Mouse (Mus musculus): Measurements from ENCODE around the gene S1pr1. TPM values are rescaled to one million over a fixed set of nuclear protein-coding genes. Genes with fewer than 3 reads are reported as not detected.

Gene S1pr1
- total RNA-seq, 4 experiments from 2014 or later: 10.6 to 15.0 (median 13.7) TPM

DNA sequence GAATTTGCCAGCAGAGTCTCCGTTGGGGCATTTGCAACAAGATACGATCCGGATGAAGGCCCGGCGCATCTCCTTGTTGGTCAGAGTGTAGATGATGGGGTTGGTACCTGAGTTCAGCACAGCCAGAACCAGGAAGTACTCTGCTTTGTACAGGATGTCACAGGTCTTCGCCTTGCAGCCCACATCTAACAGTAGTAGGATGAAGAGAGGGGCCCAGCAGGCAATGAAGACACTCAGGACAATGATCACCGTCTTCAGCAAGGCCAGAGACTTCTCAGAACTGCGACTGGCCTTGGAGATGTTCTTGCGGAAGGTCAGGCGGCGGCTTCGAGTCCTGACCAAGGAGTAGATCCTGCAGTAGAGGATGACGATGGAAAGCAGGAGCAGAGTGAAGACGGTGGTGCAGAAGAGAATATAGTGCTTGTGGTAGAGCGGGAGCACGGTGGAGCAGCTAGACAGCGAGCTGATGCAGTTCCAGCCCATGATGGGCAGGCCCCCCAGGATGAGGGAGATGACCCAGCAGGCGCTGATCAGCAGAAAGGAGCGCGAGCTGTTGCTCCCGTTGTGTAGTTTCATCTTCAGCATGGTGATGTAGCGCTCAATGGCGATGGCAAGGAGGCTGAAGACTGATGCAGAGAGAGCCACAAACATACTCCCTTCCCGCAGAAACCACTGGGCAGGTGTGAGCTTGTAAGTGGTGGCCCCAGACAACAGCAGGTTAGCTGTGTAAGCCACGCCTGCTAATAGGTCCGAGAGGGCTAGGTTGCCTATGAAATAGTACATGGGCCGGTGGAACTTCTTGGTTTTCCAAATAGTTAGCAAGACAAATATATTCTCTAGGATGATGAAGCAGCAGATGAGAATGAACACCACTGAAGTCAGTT, 2.7 kb downstream of the S1pr1 start:
- DNase-seq (ENCODE audit: low spot score in 2 of 2): no peak

GRCm38 (mm10) chr3:115711393-115711792, 3.5 kb downstream of the S1pr1 start:
- no peak for DNase-seq (ENCODE audit: low spot score in 2 of 2)

DNA sequence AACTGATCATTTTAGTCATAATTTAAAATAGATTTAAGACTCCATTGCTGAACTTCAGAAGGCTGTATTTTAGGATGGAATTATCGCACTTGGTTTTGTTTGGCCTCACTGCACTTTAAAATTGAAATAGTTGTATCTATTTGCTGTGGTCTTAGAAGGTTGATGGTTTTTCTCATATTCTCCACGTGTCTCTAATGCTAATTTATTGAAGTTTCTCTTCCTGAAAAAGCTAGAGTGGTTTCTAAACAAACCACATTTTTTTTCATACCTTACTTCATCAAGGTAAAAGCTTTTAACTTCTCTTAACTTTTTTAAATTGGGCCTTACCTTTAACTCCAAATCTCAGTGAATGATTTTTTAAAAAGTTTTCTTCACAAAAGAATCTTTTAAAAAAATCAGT, 4.8 kb downstream of the S1pr1 start:
- no peak for DNase-seq (ENCODE audit: low spot score in 2 of 2)

DNA sequence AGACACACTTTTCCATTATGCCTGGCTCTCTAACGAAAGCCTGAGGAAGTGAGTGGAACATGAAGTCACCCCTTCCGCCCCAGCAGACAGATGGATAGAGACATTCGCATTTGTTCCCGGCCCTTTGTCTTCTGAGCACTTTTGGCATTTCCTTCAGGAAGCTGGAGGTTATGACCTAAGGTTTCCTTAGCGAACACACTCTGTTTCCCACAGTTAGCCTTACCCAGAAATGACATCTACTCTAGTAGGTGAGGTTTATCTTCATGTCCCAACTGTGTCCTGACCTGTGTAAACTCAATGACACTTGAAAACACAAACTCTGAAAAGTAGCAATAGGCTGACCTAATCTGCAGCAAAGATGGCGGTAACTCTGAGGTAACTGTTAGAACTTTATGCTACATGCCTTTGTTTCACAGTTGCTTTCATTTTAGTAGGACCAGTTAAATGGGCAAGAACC, 5.7 kb downstream of the S1pr1 start:
- no peak for DNase-seq (ENCODE audit: low spot score in 2 of 2)

DNA sequence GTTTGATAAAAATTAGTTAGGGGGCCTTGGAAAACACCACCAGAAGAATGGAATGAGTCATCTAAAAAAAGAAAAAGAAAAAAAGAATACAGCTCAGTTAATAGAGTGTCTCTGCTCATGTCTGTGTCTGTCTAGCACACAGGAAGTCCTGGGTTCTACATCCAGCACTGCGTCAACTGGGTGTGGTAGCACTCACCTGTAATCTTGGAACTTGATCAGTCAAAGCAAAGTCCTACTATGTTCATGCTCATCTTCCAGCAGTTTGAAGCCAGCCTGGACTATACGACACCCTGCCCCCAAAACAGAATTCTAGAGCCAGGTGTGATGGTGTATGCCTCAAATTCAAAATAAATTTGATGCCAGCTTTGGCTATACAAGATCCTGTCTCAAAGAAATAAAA, 8.1 kb downstream of the S1pr1 start:
- DNase-seq (ENCODE audit: low spot score in 2 of 2): no peak

DNA sequence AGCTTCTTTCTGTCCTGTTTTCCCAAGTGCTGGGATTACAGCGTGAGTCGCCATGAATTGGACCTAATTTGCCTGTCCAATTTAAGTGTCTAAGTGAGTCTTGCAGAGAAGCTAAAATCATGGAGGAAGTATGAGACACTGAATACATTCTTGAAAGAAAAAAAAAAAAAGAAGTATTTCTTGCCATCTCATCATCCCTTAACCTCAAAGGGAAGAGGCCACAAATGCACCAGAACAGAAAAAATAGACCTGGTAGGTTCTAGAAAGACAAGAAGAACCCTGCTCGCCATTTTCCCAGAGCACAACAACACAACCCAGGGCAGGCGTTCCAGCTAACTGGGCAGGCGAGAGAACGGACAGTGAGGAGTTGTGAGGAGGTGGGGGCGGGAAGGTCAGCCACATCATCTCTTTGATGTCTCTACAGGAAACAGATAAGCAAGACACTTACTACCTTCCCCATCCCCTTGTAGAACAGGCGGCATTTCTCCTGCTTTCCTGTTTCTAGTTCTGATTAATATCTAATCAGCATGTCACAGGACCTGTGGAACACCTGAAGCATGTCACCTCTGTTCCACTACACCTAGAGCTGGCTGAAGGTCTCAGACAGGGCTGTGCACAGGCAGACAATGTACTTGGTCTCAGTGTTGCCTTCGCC, 10.5 kb downstream of the S1pr1 start:
- no peak for DNase-seq (ENCODE audit: low spot score in 2 of 2)

DNA sequence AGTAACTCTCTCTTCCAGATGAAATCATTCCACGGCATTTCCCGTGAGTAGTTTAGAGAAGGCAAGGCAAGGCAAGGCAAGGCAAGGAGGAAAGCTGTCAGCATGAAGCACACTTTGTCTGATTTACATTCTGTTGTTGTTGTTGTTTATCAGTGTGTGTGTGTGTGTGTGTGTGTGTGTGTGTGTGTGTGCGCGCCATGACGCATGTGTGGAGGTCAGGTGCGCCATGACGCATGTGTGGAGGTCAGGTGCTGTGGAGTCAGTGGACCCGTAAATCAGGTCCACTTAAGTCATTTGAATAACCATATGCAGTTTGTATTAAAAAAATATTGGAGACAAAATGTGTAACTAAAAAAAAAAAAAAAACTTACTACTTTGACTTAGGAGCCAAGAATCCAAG, 11.2 kb downstream of the S1pr1 start:
- DNase-seq (ENCODE audit: low spot score in 2 of 2): no peak

- no peak for DNase-seq (ENCODE audit: low spot score in 2 of 2)
Observed at GRCm38 (mm10) chr3:115702089-115702488, 12.8 kb downstream of the S1pr1 start.

- no peak for DNase-seq (ENCODE audit: low spot score in 2 of 2)
Observed at GRCm38 (mm10) chr3:115695194-115695891, 19.5 kb downstream of the S1pr1 start.

- no peak for DNase-seq (ENCODE audit: low spot score in 2 of 2)
Observed at GRCm38 (mm10) chr3:115694168-115694567, 20.7 kb downstream of the S1pr1 start.

DNA sequence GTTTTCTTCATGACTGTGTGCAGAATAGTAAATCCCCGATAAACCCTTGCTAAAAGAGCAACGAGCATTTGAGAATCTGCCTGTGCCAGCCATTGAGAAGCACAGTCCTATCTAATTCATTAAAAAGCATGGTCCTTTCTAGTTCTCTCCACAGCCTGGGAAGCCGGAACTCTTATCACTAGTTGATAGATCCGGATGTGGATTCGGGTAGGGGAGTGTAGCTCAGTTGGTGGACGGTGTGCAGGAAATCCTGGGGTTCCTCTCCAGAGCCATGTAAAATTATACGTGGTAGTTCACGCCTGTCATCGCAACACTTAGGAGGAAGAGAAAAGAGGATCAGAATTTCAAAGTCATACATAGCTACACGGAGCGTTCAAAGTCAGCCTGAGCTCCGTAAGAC, 21.5 kb downstream of the S1pr1 start:
- DNase-seq (ENCODE audit: low spot score in 2 of 2): no peak

DNA sequence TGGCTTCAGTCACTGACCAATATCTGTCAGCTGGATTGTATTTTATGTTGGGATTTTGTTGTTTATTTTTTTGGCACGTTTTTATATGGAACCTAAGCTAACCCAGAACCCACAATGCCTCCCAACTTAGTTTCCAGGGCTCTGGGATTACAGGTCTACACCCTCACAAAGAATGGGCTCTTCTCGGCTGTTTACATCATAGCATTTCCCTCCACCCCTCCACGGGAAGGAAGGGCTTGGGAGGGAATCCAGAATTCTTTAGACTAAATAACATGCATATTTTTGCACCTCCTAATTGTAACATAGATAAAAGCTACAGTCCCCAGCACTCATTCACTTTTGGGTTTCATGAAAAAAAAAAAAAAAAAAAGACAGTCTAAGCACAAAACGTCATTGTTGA, 22.0 kb downstream of the S1pr1 start:
- no peak for DNase-seq (ENCODE audit: low spot score in 2 of 2)

- DNase-seq (ENCODE audit: low spot score in 2 of 2): no peak
Observed at GRCm38 (mm10) chr3:115692384-115692783, 22.5 kb downstream of the S1pr1 start.

GRCm38 (mm10) chr3:115689920-115690319, 25.0 kb downstream of the S1pr1 start:
- DNase-seq (ENCODE audit: low spot score in 2 of 2): no peak

DNA sequence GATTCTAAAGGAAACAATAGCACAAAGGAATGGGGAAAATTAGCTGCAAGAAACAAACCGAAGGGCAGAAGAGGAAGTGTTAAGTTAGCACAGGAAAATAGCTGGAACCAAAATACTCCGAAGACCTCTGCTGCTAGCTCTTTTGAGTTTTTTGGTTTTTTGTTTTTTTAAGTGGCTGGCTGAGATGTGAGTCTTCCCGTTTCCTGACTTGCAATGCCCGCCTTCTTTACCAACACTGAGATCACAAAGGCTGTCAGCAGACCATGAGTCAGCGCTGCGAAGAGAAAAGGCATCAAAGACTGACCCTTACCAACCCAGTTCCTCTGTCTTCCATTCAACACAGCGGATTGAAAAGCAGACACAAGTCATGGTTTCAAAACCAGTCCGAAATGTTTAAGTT, 25.5 kb downstream of the S1pr1 start:
- DNase-seq (ENCODE audit: low spot score in 2 of 2): no peak

GRCm38 (mm10) chr3:115687821-115688220, 27.1 kb downstream of the S1pr1 start:
- DNase-seq (ENCODE audit: low spot score in 2 of 2): no peak

DNA sequence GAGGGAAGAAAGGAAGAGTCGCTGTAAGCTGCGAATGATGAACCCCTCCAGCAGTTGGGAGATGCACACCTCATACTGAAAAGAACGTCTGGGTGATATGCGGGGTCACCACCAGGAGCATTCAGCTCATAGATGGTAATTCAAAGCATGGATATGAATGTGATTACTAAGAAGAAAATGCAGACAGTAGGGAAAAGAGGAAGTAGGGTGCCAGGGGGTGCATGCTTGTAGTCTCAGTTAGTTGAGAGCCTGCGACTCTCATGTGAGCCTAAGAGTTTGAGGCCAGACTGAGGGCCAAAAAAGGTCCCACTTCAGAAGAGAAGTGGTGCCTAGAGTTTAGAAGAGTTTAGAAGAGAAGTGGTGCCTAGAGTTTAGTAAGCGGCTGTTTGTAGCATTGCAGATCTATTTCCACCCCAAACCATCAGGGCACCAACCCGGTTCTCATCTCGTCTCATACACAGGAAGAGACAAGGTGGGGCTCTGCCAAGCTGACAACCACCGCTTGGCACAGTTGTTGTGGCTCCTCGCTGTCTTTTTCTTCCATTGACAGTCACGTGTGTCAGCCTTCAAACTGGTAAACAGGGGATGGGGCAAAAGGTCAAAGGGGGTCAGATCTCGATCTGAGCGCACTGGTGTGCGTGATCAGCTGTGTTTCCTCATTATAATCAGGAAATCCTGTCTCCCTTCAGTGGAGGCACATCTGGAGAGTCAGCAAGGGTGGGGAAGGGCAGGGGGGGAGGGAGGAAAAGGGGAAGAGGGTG, 32.4 kb downstream of the S1pr1 start:
- DNase-seq (ENCODE audit: low spot score in 2 of 2): no peak

DNA sequence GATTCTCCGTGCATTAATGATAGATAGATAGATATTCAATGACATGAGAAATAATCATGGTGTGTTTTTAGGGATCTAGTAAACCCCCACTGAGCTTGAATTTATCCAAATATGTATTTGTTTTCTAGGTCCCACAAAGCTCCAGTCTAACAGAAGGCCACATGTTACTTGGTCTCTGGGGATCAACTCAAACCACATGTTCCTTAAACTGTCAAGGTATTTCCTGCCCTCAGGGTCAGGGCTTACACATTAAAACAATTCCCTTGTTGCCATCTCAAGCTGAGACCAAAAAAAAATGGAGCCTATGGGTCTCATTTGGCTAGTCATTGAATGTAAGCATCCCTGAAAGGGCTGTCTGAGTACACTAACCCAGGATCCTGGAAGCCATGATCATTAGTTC, 33.7 kb downstream of the S1pr1 start:
- no peak for DNase-seq (ENCODE audit: low spot score in 2 of 2)

DNA sequence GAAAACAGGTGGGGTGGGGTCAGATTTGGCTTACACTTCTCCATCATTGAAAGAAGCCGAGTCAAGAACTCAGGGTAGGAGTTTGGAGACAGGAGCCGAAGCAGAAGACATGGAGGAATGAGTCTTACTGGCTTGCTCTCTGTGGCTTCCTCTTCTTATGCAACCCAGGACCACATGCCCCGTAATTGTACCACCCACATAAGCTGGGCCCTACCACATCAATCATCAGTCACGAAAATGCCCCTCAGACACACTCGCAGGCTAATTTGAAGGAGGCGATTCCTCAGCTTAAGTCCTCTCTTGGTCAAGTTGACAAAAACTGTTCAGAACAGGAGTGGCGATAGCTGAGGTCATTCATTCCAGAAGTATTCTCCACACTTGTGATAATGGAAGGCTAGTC, 35.9 kb downstream of the S1pr1 start:
- DNase-seq (ENCODE audit: low spot score in 2 of 2): no peak

- no peak for DNase-seq (ENCODE audit: low spot score in 2 of 2)
Observed at GRCm38 (mm10) chr3:115675546-115676535, 39.0 kb downstream of the S1pr1 start.
